Mouse (Mus musculus) spleen, embryonic (tissue): ENCODE measurements around the gene Styxl1.

ENCODE experiments used
- CTCF ChIA-PET: fragments of 350-600 bp; sonication (Branson Sonifier 250); formaldehyde crosslinking; loops from one replicate; lab custom pipeline; 2022; lab: Charles Lee

The Styxl1 gene

GRCm38 (mm10) chr5:135777796-135778470 is at the start of gene Styxl1:
Gene Styxl1 (minus strand): TSS chr5:135778385.
- CTCF ChIA-PET, result interaction anchor here (0.6 kb wide), 1 partner anchor 419 kb away, joined by 3 read pairs; no protein-coding TSS in a partner anchor

- CTCF ChIA-PET, result interaction anchor here (0.7 kb wide), 1 partner anchor 236 kb away, joined by 6 read pairs; no protein-coding TSS in a partner anchor
These were observed 48.0 kb upstream of the Styxl1 start for GRCm38 (mm10) chr5:135826225-135826624.

GRCm38 (mm10) chr5:135824517-135824916 is 46.3 kb upstream of the Styxl1 start:
- CTCF ChIA-PET, result no interaction called here

- CTCF ChIA-PET, result no interaction called here
These were observed 44.2 kb upstream of the Styxl1 start for GRCm38 (mm10) chr5:135822316-135822944.

GRCm38 (mm10) chr5:135818491-135818890 is 40.3 kb upstream of the Styxl1 start:
- CTCF ChIA-PET, result no interaction called here

- CTCF ChIA-PET, result interaction anchor here (0.6 kb wide), 2 partner anchors 161 to 1164 kb away, joined by 4 to 6 read pairs; no protein-coding TSS in a partner anchor
These were observed 34.8 kb upstream of the Styxl1 start for GRCm38 (mm10) chr5:135812991-135813390.

- CTCF ChIA-PET, result interaction anchor here (0.7 kb wide), 1 partner anchor 453 kb away, joined by 3 read pairs; no protein-coding TSS in a partner anchor
These were observed 29.1 kb upstream of the Styxl1 start for GRCm38 (mm10) chr5:135807263-135807637.

GRCm38 (mm10) chr5:135806555-135807262 is 28.5 kb upstream of the Styxl1 start, which contains the start of gene Srrm3:
Gene Srrm3 (plus strand): TSS chr5:135806890.
- CTCF ChIA-PET, result no interaction called here

GRCm38 (mm10) chr5:135804735-135805134 is 26.6 kb upstream of the Styxl1 start:
- CTCF ChIA-PET, result interaction anchor here (0.6 kb wide), 1 partner anchor 197 kb away, joined by 3 read pairs; no protein-coding TSS in a partner anchor

- CTCF ChIA-PET, result no interaction called here
These were observed 25.5 kb upstream of the Styxl1 start for GRCm38 (mm10) chr5:135803676-135804075.

GRCm38 (mm10) chr5:135803135-135803534 is 24.9 kb upstream of the Styxl1 start:
- CTCF ChIA-PET, result interaction anchor here (0.5 kb wide), 1 partner anchor 29 kb away, joined by 3 read pairs; no protein-coding TSS in a partner anchor

- CTCF ChIA-PET, result interaction anchor here (0.5 kb wide), 1 partner anchor 29 kb away, joined by 3 read pairs; no protein-coding TSS in a partner anchor
These were observed 24.5 kb upstream of the Styxl1 start for GRCm38 (mm10) chr5:135802641-135803040.

GRCm38 (mm10) chr5:135800927-135801326 is 22.7 kb upstream of the Styxl1 start:
- CTCF ChIA-PET, result no interaction called here

- CTCF ChIA-PET, result interaction anchor here (0.5 to 0.6 kb wide), 2 partner anchors 167 to 1182 kb away, joined by 3 to 5 read pairs; partner anchors contain the start of gene Rhbdd2
These were observed 21.6 kb upstream of the Styxl1 start for GRCm38 (mm10) chr5:135799746-135800145.

- CTCF ChIA-PET, result interaction anchor here (0.6 kb wide), 1 partner anchor 15 kb away, joined by 3 read pairs; no protein-coding TSS in a partner anchor
These were observed 16.6 kb upstream of the Styxl1 start for GRCm38 (mm10) chr5:135794859-135795181.

- CTCF ChIA-PET, result interaction anchor here (0.6 to 0.7 kb wide), 2 partner anchors 16 to 1544 kb away, joined by 3 read pairs; no protein-coding TSS in a partner anchor
These were observed 16.0 kb upstream of the Styxl1 start for GRCm38 (mm10) chr5:135793996-135794858.

- CTCF ChIA-PET, result no interaction called here
These were observed 4.7 kb upstream of the Styxl1 start for GRCm38 (mm10) chr5:135782901-135783300.

- CTCF ChIA-PET, result interaction anchor here (0.5 kb wide), 1 partner anchor 64 kb away, joined by 4 read pairs; no protein-coding TSS in a partner anchor
These were observed 2.1 kb upstream of the Styxl1 start for GRCm38 (mm10) chr5:135780331-135780730.

- CTCF ChIA-PET, result interaction anchor here (0.6 kb wide), 1 partner anchor 418 kb away, joined by 3 read pairs; no protein-coding TSS in a partner anchor
These were observed 573 bp upstream of the Styxl1 start, which contains the start of gene Mdh2 for GRCm38 (mm10) chr5:135778471-135779445. Gene Mdh2 (plus strand): TSS chr5:135778480.
